Mouse (Mus musculus) ES-E14 (cell line): ENCODE results near the gene Atg5.

ENCODE experiments used
- HCFC1 ChIP-seq: IDR thresholded peaks from 2 replicates; pipeline ENCODE4 v1.6.1; 2012; ENCODE audit warnings: low read length, inconsistent platforms, borderline replicate concordance; ENCODE audit not compliant: insufficient read depth
- MAFK ChIP-seq: IDR thresholded peaks from 2 replicates; pipeline ENCODE4 v1.6.1; 2014; ENCODE audit warnings: mild to moderate bottlenecking, low read depth, low read length, inconsistent platforms; ENCODE audit not compliant: insufficient read depth
- ZC3H11A ChIP-seq: IDR thresholded peaks from 2 replicates; pipeline ENCODE4 v1.6.1; 2012; ENCODE audit warnings: low read depth, mild to moderate bottlenecking, inconsistent platforms, low read length, borderline replicate concordance
- ZNF384 ChIP-seq: IDR thresholded peaks from 2 replicates; pipeline ENCODE4 v1.6.1; 2012; ENCODE audit warnings: low read depth, low read length, inconsistent platforms

DNA sequence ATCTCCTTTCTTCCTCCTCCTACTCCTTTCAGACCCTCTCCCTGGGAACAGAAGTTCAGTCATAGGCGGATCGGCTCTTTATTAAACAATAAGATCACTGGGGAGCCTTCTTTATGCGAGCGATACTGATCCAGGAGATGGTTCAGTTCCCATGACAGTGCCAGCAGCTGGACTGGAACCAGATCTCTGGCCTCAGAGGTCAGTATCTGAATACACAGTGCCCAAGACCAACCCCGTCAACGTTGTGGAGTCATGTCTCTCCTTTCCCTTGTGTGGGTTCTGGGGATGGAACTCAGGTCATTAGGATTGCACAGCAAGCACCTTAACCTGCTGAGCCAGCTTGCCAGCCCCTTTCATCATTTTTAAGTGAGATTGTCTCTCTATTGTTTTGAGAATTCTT lies 70.4 kb downstream of the Atg5 start:
- TF ChIP-seq ZC3H11A (no peak), MAFK (no peak), HCFC1 (no peak), ZNF384 (no peak)
